8 mouse cellular contexts compared by ENCODE assay signal in the genomic region with DNA sequence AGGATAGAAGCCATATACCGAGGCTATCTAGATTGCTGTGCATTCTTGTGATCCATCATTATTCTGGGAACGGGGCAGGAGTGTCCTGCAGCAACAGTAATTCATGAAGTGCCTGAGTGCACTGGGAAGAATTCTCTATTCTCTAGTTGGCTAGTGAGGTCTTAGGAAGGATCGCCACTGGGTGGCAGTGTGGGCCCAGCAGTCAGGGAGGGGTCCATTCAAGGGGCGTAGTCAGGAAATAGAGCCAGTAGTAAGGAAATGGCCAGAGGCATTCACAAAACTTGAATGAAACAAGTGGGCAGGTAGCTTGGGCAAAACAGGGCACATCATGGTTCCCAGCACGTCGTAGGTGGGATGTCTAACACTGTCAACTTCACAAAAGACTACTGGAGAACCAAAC. TPM values are rescaled to one million over a fixed set of nuclear protein-coding genes. Genes with fewer than 3 reads are reported as not detected.
DNase-seq lines count a peak whose midpoint lies in the region; ATAC-seq lines count a peak whose summit lies in the region.

No protein-coding gene starts in this region.

- peak; percentile 36 for ATAC-seq in granulocyte monocyte progenitor cell, adult 5-6 weeks (replicated peaks; ENCODE audit: poor library complexity, severe bottlenecking)
- ATAC-seq in monocyte, adult 5-6 weeks (replicated peaks; ENCODE audit: insufficient number of reproducible peaks, low FRiP score, low TSS enrichment, poor library complexity, severe bottlenecking), result 0 out of 2 replicates have a peak, but pooled peaks have one; percentile 20

- peak; percentile 96 for DNase-seq in heart, adult 11 months
- DNase-seq in heart, postnatal 25 days (ENCODE audit: low spot score), result no peak
- DNase-seq in ES-CJ7 (ENCODE audit: low read depth, low spot score), result peak; percentile 70
- DNase-seq in cerebellum, adult 9-10 months, result peak; percentile 75
- DNase-seq in left cerebral cortex, postnatal 25 days (ENCODE audit: low spot score in 2 of 2), result peak; percentile 73 to 75
- peak; percentile 46 to 58 for DNase-seq in thymus, adult 18-20 months

- intact Hi-C loops in heart, postnatal 25 days (cut with DNase I), result loop anchor here (1.0 to 5.0 kb wide), 4 partner anchors 42 to 607 kb away; a partner anchor contains a TSS
- intact Hi-C loops in left cerebral cortex, postnatal 25 days (cut with DNase I), result loop anchor here (1.0 kb wide), 2 partner anchors 42 to 62 kb away; no protein-coding TSS in a partner anchor

RNA-seq across cellular contexts. Expression of a gene that starts 1.6 kb away (rescaled TPM):
- 100 to 1,000 TPM; 122 to 198 TPM for total RNA-seq in heart, postnatal 25 days (2021)
- total RNA-seq in granulocyte monocyte progenitor cell, adult 5-6 weeks (2014; fragmentation: Nextera tagmentation), result 0.24 and 18.2 TPM in 2 replicates
- total RNA-seq in granulocyte monocyte progenitor cell, adult 5-6 weeks (2017), result 0.09 and 0.36 TPM in 2 replicates
- 1 to 10 TPM; 5.8 to 9.4 TPM for total RNA-seq in left cerebral cortex, postnatal 25 days (2021)
- total RNA-seq in monocyte, adult 5-6 weeks (2017), result 2.0 to 4.4 TPM (median 3.0 TPM) in 3 replicates

RNA-seq across cellular contexts. Expression of a gene that starts 4.6 kb away (rescaled TPM):
- total RNA-seq in heart, postnatal 25 days (2021), result 10 to 100 TPM; 28.3 to 30.9 TPM
- total RNA-seq in granulocyte monocyte progenitor cell, adult 5-6 weeks (2014; fragmentation: Nextera tagmentation), result 186 and 231 TPM in 2 replicates
- 191 and 207 TPM in 2 replicates for total RNA-seq in granulocyte monocyte progenitor cell, adult 5-6 weeks (2017)
- total RNA-seq in left cerebral cortex, postnatal 25 days (2021), result 1 to 10 TPM; 2.2 to 4.5 TPM
- 69.0 to 81.2 TPM (median 74.8 TPM) in 3 replicates for total RNA-seq in monocyte, adult 5-6 weeks (2017)

RNA-seq across cellular contexts. Expression of a gene that starts 43.9 kb away (rescaled TPM):
- total RNA-seq in heart, postnatal 25 days (2021), result 10 to 100 TPM; 23.0 to 26.9 TPM
- 12.0 and 32.9 TPM in 2 replicates for total RNA-seq in granulocyte monocyte progenitor cell, adult 5-6 weeks (2014; fragmentation: Nextera tagmentation)
- 6.0 and 11.3 TPM in 2 replicates for total RNA-seq in granulocyte monocyte progenitor cell, adult 5-6 weeks (2017)
- 10 to 100 TPM; 17.2 to 18.2 TPM for total RNA-seq in left cerebral cortex, postnatal 25 days (2021)
- total RNA-seq in monocyte, adult 5-6 weeks (2017), result 4.7 to 6.5 TPM (median 5.1 TPM) in 3 replicates

RNA-seq across cellular contexts. Expression of a gene that starts 46.2 kb away (rescaled TPM):
- 1 to 10 TPM; 4.8 to 5.9 TPM for total RNA-seq in heart, postnatal 25 days (2021)
- total RNA-seq in granulocyte monocyte progenitor cell, adult 5-6 weeks (2014; fragmentation: Nextera tagmentation), result not detected in 2 replicates
- not detected in 2 replicates for total RNA-seq in granulocyte monocyte progenitor cell, adult 5-6 weeks (2017)
- 1 to 10 TPM; 3.7 to 4.0 TPM for total RNA-seq in left cerebral cortex, postnatal 25 days (2021)
- not detected in 3 replicates for total RNA-seq in monocyte, adult 5-6 weeks (2017)

Comparison
In these comparisons a context has a peak if more than half of its experiments do, and no peak if none do; other contexts are left out.
1. RNA of a gene that starts 1.6 kb away (total RNA-seq): 122 to 198 TPM in heart, postnatal 25 days; 5.8 to 9.4 TPM in left cerebral cortex, postnatal 25 days, 2.0 to 4.4 TPM in monocyte, adult 5-6 weeks and 0.09 to 18.2 TPM in granulocyte monocyte progenitor cell, adult 5-6 weeks; every median in the first group is over 4 times any median in the second.
2. RNA of a gene that starts 4.6 kb away (total RNA-seq): 186 to 231 TPM in granulocyte monocyte progenitor cell, adult 5-6 weeks, 69.0 to 81.2 TPM in monocyte, adult 5-6 weeks and 28.3 to 30.9 TPM in heart, postnatal 25 days; 2.2 to 4.5 TPM in left cerebral cortex, postnatal 25 days; every median in the first group is over 4 times any median in the second.